Mouse (Mus musculus) embryonic facial prominence, embryonic 15.5 days (tissue): ENCODE measurements around the gene Tmem110. TPM values are rescaled to one million over a fixed set of nuclear protein-coding genes. Genes with fewer than 3 reads are reported as not detected.

Experiments used
- ATAC-seq: fragments of 200-750 bp; cut with Nextera tagmentation; 2 replicates; pipeline ENCODE4 v1.8.0; 2017; ENCODE audit warnings: low read depth, moderate TSS enrichment; ENCODE audit not compliant: insufficient number of reproducible peaks, low FRiP score, low TSS enrichment
- H3K27ac ChIP-seq: fragments of 300-500 bp; sonication (generic); replicated peaks from 2 replicates; pipeline ENCODE4 v1.5.1; 2015; ENCODE audit warnings: mild to moderate bottlenecking, inconsistent platforms
- H3K27me3 ChIP-seq: fragments of 300-500 bp; sonication (generic); 2 replicates; pipeline ENCODE4 v1.6.1; 2015; ENCODE audit warnings: inconsistent platforms
- H3K36me3 ChIP-seq: fragments of 300-500 bp; sonication (generic); 2 replicates; pipeline ENCODE4 v1.6.1; 2015; ENCODE audit warnings: mild to moderate bottlenecking, inconsistent platforms
- H3K4me1 ChIP-seq: fragments of 300-500 bp; sonication (generic); 2 replicates; pipeline ENCODE4 v1.6.1; 2015; ENCODE audit warnings: inconsistent platforms
- H3K4me2 ChIP-seq: fragments of 300-500 bp; sonication (generic); replicated peaks from 2 replicates; pipeline ENCODE4 v1.6.1; 2015; ENCODE audit warnings: mild to moderate bottlenecking, inconsistent platforms
- H3K4me3 ChIP-seq: fragments of 300-500 bp; sonication (generic); replicated peaks from 2 replicates; pipeline ENCODE4 v1.5.1; 2015; ENCODE audit warnings: mild to moderate bottlenecking, inconsistent platforms
- H3K9ac ChIP-seq: fragments of 300-500 bp; sonication (generic); 2 replicates; pipeline ENCODE4 v1.6.1; 2015; ENCODE audit warnings: inconsistent platforms
- H3K9me3 ChIP-seq: fragments of 300-500 bp; sonication (generic); replicated peaks from 2 replicates; pipeline ENCODE4 v1.6.1; 2016; ENCODE audit warnings: inconsistent platforms
- WGBS: fragments of 180-500 bp; shearing (Covaris S2); methylation state at CpG from one replicate; pipeline ENCODE4 v1.1.7; 2015; 5-methylcytosine and 5-hydroxymethylcytosine counted together
- polyA plus RNA-seq: library from polyadenylated mRNA; unstranded; fragments of >200 nt; fragmentation: Nextera tagmentation; extraction: Ambion mirVana; gene quantifications from 2 replicates; pipeline ENCODE4 v1.2.1, GENCODE M21; 2015

Tmem110 gene
- polyA plus RNA-seq, 1 experiment from 2014 or later = 29.1 TPM

DNA sequence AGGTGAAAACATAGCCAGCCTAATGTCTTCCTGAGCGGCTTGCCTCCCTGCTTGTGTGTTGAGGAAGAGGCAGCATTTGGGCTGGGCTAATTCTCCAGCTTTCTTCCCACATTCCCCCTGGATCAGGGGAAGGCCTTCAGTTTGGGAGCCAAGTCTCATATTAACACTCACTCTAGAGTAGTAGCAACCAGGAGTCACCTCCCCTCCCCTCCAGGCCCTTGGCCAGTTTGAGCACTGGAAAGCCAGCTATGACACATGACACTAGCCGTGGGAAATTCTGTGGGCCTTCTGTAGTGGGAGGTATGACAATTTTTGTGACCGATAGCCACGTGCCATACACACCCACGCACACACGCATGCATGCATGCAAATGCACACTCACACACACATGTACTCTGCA lies 80.6 kb downstream of the Tmem110 start:
- Histone ChIP-seq H3K4me2 (no peak overlapping the region), H3K4me1 (no peaks in the 10 kb centered on the region), H3K36me3 (no peaks in the 10 kb centered on the region), H3K27ac (no peak overlapping the region), H3K4me3 (no peak overlapping the region), H3K9ac (no peak overlapping the region), H3K9me3 (no peaks in the 10 kb centered on the region), H3K27me3 (no peaks in the 10 kb centered on the region)
- ATAC-seq = no peak
- WGBS = 84% methylated on average over 6 of the region's 6 CpGs

- no peak overlapping the region for H3K27ac ChIP-seq
- WGBS = 83% methylated on average over 3 of the region's 3 CpGs
- H3K4me3 ChIP-seq = no peak overlapping the region
- no peaks in the 10 kb centered on the region for H3K27me3 ChIP-seq
- no peaks in the 10 kb centered on the region for H3K36me3 ChIP-seq
- no peak for ATAC-seq
- H3K9ac ChIP-seq = no peak overlapping the region
- H3K4me2 ChIP-seq = no peak overlapping the region
- H3K4me1 ChIP-seq = no peaks in the 10 kb centered on the region
- H3K9me3 ChIP-seq = no peaks in the 10 kb centered on the region
These were observed 82.5 kb downstream of the Tmem110 start for GRCm38 (mm10) chr14:30907814-30908265.

DNA sequence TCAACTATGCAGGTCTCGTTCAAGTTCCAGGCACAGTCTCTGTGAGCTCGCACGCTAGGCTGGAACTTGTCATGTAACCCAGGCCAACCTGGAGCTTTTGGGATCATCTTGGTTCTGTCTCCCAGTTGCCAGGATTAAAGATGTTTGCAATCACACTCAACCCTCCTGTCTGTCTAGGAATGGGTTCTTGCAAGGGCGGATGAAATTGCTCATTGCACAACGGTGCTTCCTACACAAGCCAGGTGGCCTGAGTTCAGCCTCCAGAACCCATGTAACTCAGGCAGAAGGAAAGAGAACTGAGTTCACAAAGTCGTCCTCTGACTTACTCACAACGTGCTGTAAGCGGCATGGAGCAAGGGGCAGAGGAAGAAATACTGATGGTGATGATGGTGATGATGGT lies 85.8 kb downstream of the Tmem110 start:
- WGBS = 86% methylated on average over 8 of the region's 8 CpGs
- no peak overlapping the region for H3K4me3 ChIP-seq

GRCm38 (mm10) chr14:30912641-30913040 lies 87.3 kb downstream of the Tmem110 start:
- Histone ChIP-seq H3K4me2 (no peak overlapping the region), H3K27me3 (no peaks in the 10 kb centered on the region), H3K36me3 (no peaks in the 10 kb centered on the region), H3K9me3 (no peaks in the 10 kb centered on the region), H3K4me1 (no peaks in the 10 kb centered on the region), H3K9ac (no peak overlapping the region), H3K27ac (no peak overlapping the region), H3K4me3 (no peak overlapping the region)
- no peak for ATAC-seq
- WGBS = 80% methylated on average over 8 of the region's 8 CpGs

More for the DNA sequence above, 85.8 kb downstream of the Tmem110 start:
- H3K36me3 ChIP-seq = no peaks in the 10 kb centered on the region
- no peak overlapping the region for H3K9ac ChIP-seq
- no peak for ATAC-seq
- no peaks in the 10 kb centered on the region for H3K27me3 ChIP-seq
- H3K4me2 ChIP-seq = no peak overlapping the region
- H3K9me3 ChIP-seq = no peaks in the 10 kb centered on the region
- no peak overlapping the region for H3K27ac ChIP-seq
- no peaks in the 10 kb centered on the region for H3K4me1 ChIP-seq

- no peaks in the 10 kb centered on the region for H3K4me1 ChIP-seq
- no peak overlapping the region for H3K4me3 ChIP-seq
- no peak for ATAC-seq
- 76% methylated on average over 5 of the region's 5 CpGs for WGBS
- H3K9ac ChIP-seq = no peak overlapping the region
- H3K9me3 ChIP-seq = no peaks in the 10 kb centered on the region
- H3K27me3 ChIP-seq = no peaks in the 10 kb centered on the region
- H3K4me2 ChIP-seq = no peak overlapping the region
- H3K36me3 ChIP-seq = no peaks in the 10 kb centered on the region
- no peak overlapping the region for H3K27ac ChIP-seq
These were observed 88.0 kb downstream of the Tmem110 start for GRCm38 (mm10) chr14:30913404-30913803.

DNA sequence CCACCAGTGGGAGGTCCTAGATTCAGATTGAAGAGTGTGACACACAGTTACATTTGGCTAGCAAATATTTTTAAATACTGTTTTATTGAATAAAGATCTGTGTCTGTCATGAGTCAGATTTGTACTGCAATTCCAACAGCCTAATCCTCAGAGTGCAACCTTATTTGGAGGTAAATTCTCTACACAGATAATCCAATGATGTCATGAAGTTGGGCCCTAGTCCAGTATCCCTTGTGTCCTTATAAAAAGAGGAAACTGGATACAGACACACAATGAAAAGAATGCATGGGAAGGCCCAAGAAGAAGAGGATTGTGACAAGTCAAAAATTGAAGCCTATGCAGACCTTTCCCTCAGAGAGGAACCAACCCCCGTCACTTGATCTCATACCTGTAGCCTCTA lies 91.1 kb downstream of the Tmem110 start:
- H3K4me1 ChIP-seq = no peaks in the 10 kb centered on the region
- no peak overlapping the region for H3K9ac ChIP-seq
- no peak for ATAC-seq
- H3K36me3 ChIP-seq = no peaks in the 10 kb centered on the region
- H3K27ac ChIP-seq = no peak overlapping the region
- H3K4me3 ChIP-seq = no peak overlapping the region
- no peak overlapping the region for H3K4me2 ChIP-seq
- no peaks in the 10 kb centered on the region for H3K9me3 ChIP-seq
- no peaks in the 10 kb centered on the region for H3K27me3 ChIP-seq
- WGBS = 69% methylated on average over 1 of the region's 1 CpGs

GRCm38 (mm10) chr14:30922053-30922670 lies 96.8 kb downstream of the Tmem110 start:
- Histone ChIP-seq H3K36me3 (no peaks in the 10 kb centered on the region), H3K27me3 (no peaks in the 10 kb centered on the region), H3K4me3 (no peak overlapping the region), H3K4me1 (no peaks in the 10 kb centered on the region), H3K9me3 (no peaks in the 10 kb centered on the region), H3K27ac (no peak overlapping the region), H3K4me2 (no peak overlapping the region), H3K9ac (no peak overlapping the region)
- 56% methylated on average over 8 of the region's 8 CpGs for WGBS
- no peak for ATAC-seq

DNA sequence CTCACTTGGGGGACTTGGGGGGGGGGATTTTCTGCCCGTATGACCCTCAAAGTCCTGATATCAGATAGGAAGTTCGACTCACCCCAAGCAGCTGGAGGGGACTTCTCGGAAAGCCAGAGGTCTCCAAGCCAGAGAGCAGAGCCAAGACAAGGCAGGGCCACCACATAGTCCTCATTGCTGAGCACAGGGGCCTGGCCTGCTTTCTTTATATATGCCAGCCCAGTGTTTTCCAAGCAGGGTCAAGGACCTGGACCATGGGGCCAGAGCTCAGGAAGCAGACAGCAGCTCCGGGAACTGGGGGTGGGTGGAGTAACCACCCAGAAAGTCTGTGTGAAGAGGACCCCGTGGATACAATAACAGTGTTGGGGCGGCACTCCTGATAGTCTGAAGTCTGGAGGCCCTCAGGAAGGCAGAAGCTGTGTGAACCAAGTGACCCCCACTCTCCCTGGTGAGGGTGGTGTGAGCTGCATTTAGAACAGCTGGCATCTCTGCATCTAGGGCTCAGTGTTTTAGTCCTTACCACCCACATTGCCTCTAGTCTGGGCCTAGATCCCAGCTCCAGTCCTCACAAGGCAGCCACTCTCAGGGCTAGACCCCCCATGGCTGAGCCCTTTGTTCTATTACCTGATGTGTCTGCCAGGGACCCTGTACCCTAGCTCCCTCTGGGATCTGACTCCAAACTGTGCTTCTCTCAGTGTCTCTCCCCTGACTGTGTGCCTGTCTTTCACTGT lies 98.2 kb downstream of the Tmem110 start, which contains the start of gene Itih3:
Gene Itih3 (minus strand): TSS at position 386 of the 731 bp plus-strand sequence.
- ATAC-seq = no peak
- WGBS = 70% methylated on average over 6 of the region's 6 CpGs

DNA sequence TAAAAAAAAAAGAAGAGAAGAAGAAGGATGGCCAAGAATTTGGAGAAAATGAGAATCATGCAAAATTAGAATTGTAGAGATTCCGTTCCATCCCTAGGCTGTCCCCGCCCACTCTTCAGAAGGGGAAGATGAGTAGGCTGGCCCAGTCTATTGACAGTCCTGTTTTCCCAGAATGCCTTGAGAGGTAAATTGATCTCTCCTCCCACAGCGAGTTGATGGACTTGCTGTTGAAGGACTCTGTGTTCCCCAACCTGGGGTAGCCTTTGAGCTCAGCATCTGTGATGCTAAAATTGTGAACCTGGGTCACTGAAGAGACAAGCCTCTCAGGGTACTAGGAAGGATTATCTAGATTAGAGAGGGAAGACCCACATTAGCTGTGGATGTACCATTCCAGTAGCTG lies 100.1 kb downstream of the Tmem110 start:
- no peak overlapping the region for H3K9ac ChIP-seq
- WGBS = 87% methylated on average over 3 of the region's 3 CpGs
- H3K9me3 ChIP-seq = no peaks in the 10 kb centered on the region
- H3K4me3 ChIP-seq = no peak overlapping the region
- no peak overlapping the region for H3K4me2 ChIP-seq
- ATAC-seq = no peak
- H3K27me3 ChIP-seq = no peaks in the 10 kb centered on the region
- H3K4me1 ChIP-seq = no peaks in the 10 kb centered on the region
- no peaks in the 10 kb centered on the region for H3K36me3 ChIP-seq
- H3K27ac ChIP-seq = no peak overlapping the region

More for the DNA sequence above, 98.2 kb downstream of the Tmem110 start, which contains the start of gene Itih3:
- H3K4me2 ChIP-seq = no peak within 1 kb of the TSS
- no peaks in the 10 kb centered on the region for H3K36me3 ChIP-seq
- no peaks in the 10 kb centered on the region for H3K4me1 ChIP-seq
- H3K27me3 ChIP-seq = no peaks in the 10 kb centered on the region
- no peaks in the 10 kb centered on the region for H3K9me3 ChIP-seq
- no peak within 1 kb of the TSS for H3K27ac ChIP-seq
- no peak within 1 kb of the TSS for H3K4me3 ChIP-seq
- no peak within 1 kb of the TSS for H3K9ac ChIP-seq

Other genes with a start within 250 kb of the Tmem110 start
- gene Prkcd, start 199.4 kb upstream of the Tmem110 start, polyA plus RNA-seq = 56.1 and 63.5 TPM in 2 replicates
- 15.8 and 18.6 TPM in 2 replicates for gene Rft1, start 171.2 kb upstream of the Tmem110 start, polyA plus RNA-seq
- 13.4 and 16.0 TPM in 2 replicates for gene Sfmbt1, start 110.7 kb upstream of the Tmem110 start, polyA plus RNA-seq
- 20.0 and 29.0 TPM in 2 replicates for gene Mustn1, start 53.6 kb downstream of the Tmem110 start, polyA plus RNA-seq
- gene Itih4, start 60.9 kb downstream of the Tmem110 start, polyA plus RNA-seq = not detected in 2 replicates
- 0.07 and 0.12 TPM in 2 replicates for gene Itih3, start 98.2 kb downstream of the Tmem110 start, polyA plus RNA-seq
- not detected in 2 replicates for gene Itih1, start 117.7 kb downstream of the Tmem110 start, polyA plus RNA-seq
- gene Nek4, start 125.8 kb downstream of the Tmem110 start, polyA plus RNA-seq = 12.6 and 13.8 TPM in 2 replicates
- 71.0 and 76.6 TPM in 2 replicates for gene Glt8d1, start 175.8 kb downstream of the Tmem110 start, polyA plus RNA-seq
- gene Spcs1, start 176.1 kb downstream of the Tmem110 start, polyA plus RNA-seq = 453 and 455 TPM in 2 replicates
- gene Pbrm1, start 193.5 kb downstream of the Tmem110 start, polyA plus RNA-seq = 121 and 132 TPM in 2 replicates
- 109 and 113 TPM in 2 replicates for gene Gnl3, start 193.6 kb downstream of the Tmem110 start, polyA plus RNA-seq